Mouse (Mus musculus) stomach, postnatal 0 days (tissue): ENCODE results near the gene Dhrs7c.

ENCODE experiments used
- CTCF ChIP-seq: IDR thresholded peaks from 2 replicates; pipeline ENCODE4 v1.5.1; 2016; ENCODE audit warnings: antibody characterized with exemption, low read depth, mild to moderate bottlenecking, moderate library complexity
- EP300 ChIP-seq: optimal IDR thresholded peaks from 2 replicates; pipeline ENCODE3; 2016; ENCODE audit warnings: antibody characterized with exemption

- TF ChIP-seq CTCF (no peak), EP300 (no peak)
Observed at GRCm38 (mm10) chr11:67835408-67836078, 37.6 kb downstream of the Dhrs7c start.
